Mouse (Mus musculus) heart, postnatal 10 days (tissue): ENCODE results near the gene Itga7. TPM values are rescaled to one million over a fixed set of nuclear protein-coding genes. Genes with fewer than 3 reads are reported as not detected.

Experiments
- DNase-seq, 2 experiments: peaks; one replicate each; pipeline ENCODE4 v3.0.0; 2021
- intact Hi-C: fragments of 180-260 bp; cut with DNase I; formaldehyde crosslinking; loops from one replicate; pipeline ENCODE4 v1.15.1; 2025
- total RNA-seq, 2 experiments: library from RNA; stranded (reverse); gene quantifications; 2 replicates each; pipeline ENCODE4 v1.2.3; 2021

Itga7 gene
- total RNA-seq, result 100 to 1,000 TPM; 125 to 136 TPM

- intact Hi-C loops, result no loop called here
- DNase-seq, result peak; percentile 58 to 64
Measured at GRCm38 (mm10) chr10:128933574-128933973, at the start of gene Itga7. Gene Itga7, plus strand, starts transcription at chr10:128933818.

- intact Hi-C loops, result no loop called here
Measured at GRCm38 (mm10) chr10:128888941-128889827, 44.4 kb upstream of the Itga7 start.

GRCm38 (mm10) chr10:128889846-128890245, 43.8 kb upstream of the Itga7 start:
- no peak for DNase-seq
- intact Hi-C loops, result no loop called here

More at GRCm38 (mm10) chr10:128888941-128889827, 44.4 kb upstream of the Itga7 start:
- DNase-seq, result peak; percentile 20 to 28

- intact Hi-C loops, result no loop called here
- peak in 1 of 2 experiments; percentile 36 for DNase-seq
Measured at GRCm38 (mm10) chr10:128890383-128891295, 43.0 kb upstream of the Itga7 start.

GRCm38 (mm10) chr10:128891296-128892094, 42.1 kb upstream of the Itga7 start, which contains the start of gene Gdf11:
Gene Gdf11, minus strand, starts transcription at chr10:128891718.
- peak; percentile 58 to 70 for DNase-seq
- intact Hi-C loops, result no loop called here

- intact Hi-C loops, result no loop called here
- DNase-seq, result peak in 1 of 2 experiments; percentile 14
Measured at GRCm38 (mm10) chr10:128892246-128892645, 41.4 kb upstream of the Itga7 start.

GRCm38 (mm10) chr10:128895437-128895836, 38.2 kb upstream of the Itga7 start:
- intact Hi-C loops, result loop anchor here (1.0 to 5.0 kb wide), 3 partner anchors 50 to 165 kb away; no protein-coding TSS in a partner anchor
- peak; percentile 89 to 92 for DNase-seq

GRCm38 (mm10) chr10:128895952-128896693, 37.5 kb upstream of the Itga7 start:
- intact Hi-C loops, result loop anchor here (1.0 to 5.0 kb wide), 3 partner anchors 51 to 165 kb away; no protein-coding TSS in a partner anchor
- peak; percentile 26 to 40 for DNase-seq

- DNase-seq, result no peak
- intact Hi-C loops, result loop anchor here (5.0 kb wide), 1 partner anchor 80 kb away; no protein-coding TSS in a partner anchor
Measured at GRCm38 (mm10) chr10:128896807-128897206, 36.8 kb upstream of the Itga7 start.

- intact Hi-C loops, result loop anchor here (5.0 kb wide), 1 partner anchor 80 kb away; no protein-coding TSS in a partner anchor
- no peak for DNase-seq
Measured at GRCm38 (mm10) chr10:128897501-128897900, 36.1 kb upstream of the Itga7 start.

GRCm38 (mm10) chr10:128899759-128900490, 33.7 kb upstream of the Itga7 start:
- intact Hi-C loops, result loop anchor here (5.0 kb wide), 1 partner anchor 77 kb away; no protein-coding TSS in a partner anchor

GRCm38 (mm10) chr10:128900698-128901097, 32.9 kb upstream of the Itga7 start, which contains the start of gene Cd63:
Gene Cd63, plus strand, starts transcription at chr10:128900989.
- DNase-seq, result no peak
- intact Hi-C loops, result no loop called here

More at GRCm38 (mm10) chr10:128899759-128900490, 33.7 kb upstream of the Itga7 start:
- no peak for DNase-seq

GRCm38 (mm10) chr10:128901409-128901808, 32.2 kb upstream of the Itga7 start:
- DNase-seq, result no peak
- intact Hi-C loops, result no loop called here

- DNase-seq, result no peak
- intact Hi-C loops, result no loop called here
Measured at GRCm38 (mm10) chr10:128902409-128902988, 31.1 kb upstream of the Itga7 start.

GRCm38 (mm10) chr10:128904812-128905211, 28.8 kb upstream of the Itga7 start:
- DNase-seq, result no peak
- intact Hi-C loops, result no loop called here

GRCm38 (mm10) chr10:128908778-128909448, 24.7 kb upstream of the Itga7 start:
- no peak for DNase-seq
- intact Hi-C loops, result no loop called here

- DNase-seq, result peak; percentile 91 to 93
- intact Hi-C loops, result loop anchor here (5.0 kb wide), 1 partner anchor 68 kb away; no protein-coding TSS in a partner anchor
Measured at GRCm38 (mm10) chr10:128909567-128910028, 24.0 kb upstream of the Itga7 start.
